Mouse (Mus musculus) limb, embryonic 10.5 days (tissue): ENCODE results near the gene Kbtbd12. TPM values are rescaled to one million over a fixed set of nuclear protein-coding genes. Genes with fewer than 3 reads are reported as not detected.

ENCODE experiments used
- DNase-seq: peaks from one replicate; pipeline ENCODE4 v3.0.0-alpha.2; 2017; ENCODE audit warnings: low spot score
- H3K27ac ChIP-seq: fragments of 300-500 bp; sonication (generic); 2 replicates; pipeline ENCODE4 v1.5.1; 2016; ENCODE audit warnings: mild to moderate bottlenecking
- H3K27me3 ChIP-seq: fragments of 300-500 bp; sonication (generic); 2 replicates; pipeline ENCODE4 v1.6.1; 2016; ENCODE audit warnings: low read depth, mild to moderate bottlenecking; ENCODE audit not compliant: poor library complexity, severe bottlenecking
- H3K36me3 ChIP-seq: fragments of 300-500 bp; sonication (generic); 2 replicates; pipeline ENCODE4 v1.6.1; 2016; ENCODE audit warnings: mild to moderate bottlenecking, moderate library complexity
- H3K4me1 ChIP-seq: fragments of 300-500 bp; sonication (generic); 2 replicates; pipeline ENCODE4 v1.6.1; 2016
- H3K4me3 ChIP-seq: fragments of 300-500 bp; sonication (generic); 2 replicates; pipeline ENCODE4 v1.5.1; 2016; ENCODE audit warnings: mild to moderate bottlenecking, moderate library complexity
- H3K9me3 ChIP-seq: fragments of 300-500 bp; sonication (generic); replicated peaks from 2 replicates; pipeline ENCODE4 v1.6.1; 2016; ENCODE audit warnings: mild to moderate bottlenecking
- WGBS: fragments of 180-500 bp; shearing (Covaris S2); methylation state at CpG from one replicate; pipeline ENCODE4 v1.1.7; 2016; 5-methylcytosine and 5-hydroxymethylcytosine counted together
- polyA plus RNA-seq: library from polyadenylated mRNA; unstranded; fragments of >200 nt; fragmentation: Nextera tagmentation; extraction: Ambion mirVana; gene quantifications from 2 replicates; pipeline ENCODE4 v1.2.1, GENCODE M21; 2016

The Kbtbd12 gene
- polyA plus RNA-seq, 1 experiment from 2014 or later, result 0.21 TPM

- no peaks in the 10 kb centered on the region for H3K36me3 ChIP-seq
- H3K4me1 ChIP-seq, result 0 out of 2 replicates have a peak, but pooled peaks cover 3% of the 10 kb centered on the region
- H3K4me3 ChIP-seq, result no peak overlapping the region
- no peaks in the 10 kb centered on the region for H3K27me3 ChIP-seq
- no peak overlapping the region for H3K27ac ChIP-seq
- H3K9me3 ChIP-seq, result no peaks in the 10 kb centered on the region
- 92% methylated on average over 2 of the region's 2 CpGs for WGBS
- DNase-seq, result no peak
These were observed 22.4 kb downstream of the Kbtbd12 start for GRCm38 (mm10) chr6:88615352-88615751.

DNA sequence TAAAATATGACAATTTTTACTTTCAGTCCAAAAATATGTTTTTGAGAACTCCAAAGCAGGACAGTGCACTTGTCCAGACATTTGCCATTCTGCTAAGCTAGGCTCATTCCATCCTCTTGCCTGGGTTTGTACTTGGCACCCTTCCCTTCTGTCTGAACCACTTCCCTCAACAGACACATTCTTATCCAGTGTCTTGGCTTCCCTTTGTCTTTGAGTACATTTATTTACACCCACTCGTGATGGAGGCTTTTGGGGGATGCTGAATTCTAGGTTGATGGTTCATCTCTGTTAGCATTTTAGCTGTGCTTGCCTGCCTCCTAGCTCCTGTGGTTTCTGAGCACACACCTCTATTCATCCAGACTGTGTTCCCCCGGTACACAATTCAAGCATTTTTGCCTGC, 31.3 kb downstream of the Kbtbd12 start:
- Histone ChIP-seq H3K27me3 (no peaks in the 10 kb centered on the region), H3K27ac (no peak overlapping the region), H3K9me3 (no peaks in the 10 kb centered on the region), H3K4me1 (0 out of 2 replicates have a peak, but pooled peaks cover 3% of the 10 kb centered on the region), H3K36me3 (no peaks in the 10 kb centered on the region), H3K4me3 (no peak overlapping the region)
- no peak for DNase-seq
- WGBS, result 81% methylated on average over 2 of the region's 2 CpGs

- no peak for DNase-seq
- H3K4me3 ChIP-seq, result no peak overlapping the region
- no peak overlapping the region for H3K27ac ChIP-seq
- H3K4me1 ChIP-seq, result no peaks in the 10 kb centered on the region
- no peaks in the 10 kb centered on the region for H3K36me3 ChIP-seq
- no peaks in the 10 kb centered on the region for H3K9me3 ChIP-seq
- 93% methylated on average over 2 of the region's 2 CpGs for WGBS
- H3K27me3 ChIP-seq, result no peaks in the 10 kb centered on the region
These were observed 32.0 kb downstream of the Kbtbd12 start for GRCm38 (mm10) chr6:88605715-88606114.

GRCm38 (mm10) chr6:88605235-88605634, 32.5 kb downstream of the Kbtbd12 start:
- no peaks in the 10 kb centered on the region for H3K27me3 ChIP-seq
- no peaks in the 10 kb centered on the region for H3K4me1 ChIP-seq
- H3K36me3 ChIP-seq, result no peaks in the 10 kb centered on the region
- H3K4me3 ChIP-seq, result no peak overlapping the region
- no peak for DNase-seq
- H3K27ac ChIP-seq, result no peak overlapping the region
- WGBS, result 81% methylated on average over 2 of the region's 2 CpGs
- no peaks in the 10 kb centered on the region for H3K9me3 ChIP-seq

- Histone ChIP-seq H3K27ac (no peak overlapping the region), H3K36me3 (no peaks in the 10 kb centered on the region), H3K9me3 (no peaks in the 10 kb centered on the region), H3K4me1 (no peaks in the 10 kb centered on the region), H3K4me3 (no peak overlapping the region), H3K27me3 (no peaks in the 10 kb centered on the region)
- 64% methylated on average over 2 of the region's 2 CpGs for WGBS
- no peak for DNase-seq
These were observed 41.6 kb downstream of the Kbtbd12 start for GRCm38 (mm10) chr6:88596108-88596507.

GRCm38 (mm10) chr6:88592367-88592766, 45.4 kb downstream of the Kbtbd12 start:
- no peaks in the 10 kb centered on the region for H3K27me3 ChIP-seq
- DNase-seq, result no peak
- 87% methylated on average over 6 of the region's 6 CpGs for WGBS
- no peaks in the 10 kb centered on the region for H3K9me3 ChIP-seq
- no peak overlapping the region for H3K27ac ChIP-seq
- H3K4me3 ChIP-seq, result no peak overlapping the region
- no peaks in the 10 kb centered on the region for H3K4me1 ChIP-seq
- no peaks in the 10 kb centered on the region for H3K36me3 ChIP-seq

- no peak overlapping the region for H3K27ac ChIP-seq
- no peaks in the 10 kb centered on the region for H3K27me3 ChIP-seq
- H3K36me3 ChIP-seq, result no peaks in the 10 kb centered on the region
- H3K4me3 ChIP-seq, result no peak overlapping the region
- no peak for DNase-seq
- 92% methylated on average over 4 of the region's 4 CpGs for WGBS
- H3K4me1 ChIP-seq, result no peaks in the 10 kb centered on the region
- H3K9me3 ChIP-seq, result no peaks in the 10 kb centered on the region
These were observed 47.5 kb downstream of the Kbtbd12 start for GRCm38 (mm10) chr6:88590231-88590630.

DNA sequence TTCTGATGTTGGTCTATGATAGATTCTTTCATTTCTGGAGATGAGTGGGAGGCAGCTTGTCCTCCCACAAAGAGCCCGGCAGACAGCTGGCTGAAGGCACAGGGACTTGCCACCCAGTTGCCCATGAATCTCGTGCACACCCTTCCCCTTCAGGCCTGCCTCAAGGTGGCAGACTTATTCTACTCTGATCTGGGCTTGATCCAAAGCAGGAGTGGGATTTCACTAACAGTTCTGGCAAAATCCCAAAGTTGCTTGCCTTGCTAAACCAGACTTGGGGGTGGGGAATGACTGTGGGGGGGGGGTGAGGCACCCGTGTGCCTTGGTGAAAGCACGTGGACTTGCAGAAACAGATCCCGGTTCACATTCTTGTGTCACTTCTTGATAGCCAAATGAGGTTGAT, 48.2 kb downstream of the Kbtbd12 start:
- Histone ChIP-seq H3K36me3 (no peaks in the 10 kb centered on the region), H3K27me3 (no peaks in the 10 kb centered on the region), H3K27ac (no peak overlapping the region), H3K4me1 (no peaks in the 10 kb centered on the region), H3K9me3 (no peaks in the 10 kb centered on the region), H3K4me3 (no peak overlapping the region)
- DNase-seq, result no peak
- 33% methylated on average over 5 of the region's 5 CpGs for WGBS

DNA sequence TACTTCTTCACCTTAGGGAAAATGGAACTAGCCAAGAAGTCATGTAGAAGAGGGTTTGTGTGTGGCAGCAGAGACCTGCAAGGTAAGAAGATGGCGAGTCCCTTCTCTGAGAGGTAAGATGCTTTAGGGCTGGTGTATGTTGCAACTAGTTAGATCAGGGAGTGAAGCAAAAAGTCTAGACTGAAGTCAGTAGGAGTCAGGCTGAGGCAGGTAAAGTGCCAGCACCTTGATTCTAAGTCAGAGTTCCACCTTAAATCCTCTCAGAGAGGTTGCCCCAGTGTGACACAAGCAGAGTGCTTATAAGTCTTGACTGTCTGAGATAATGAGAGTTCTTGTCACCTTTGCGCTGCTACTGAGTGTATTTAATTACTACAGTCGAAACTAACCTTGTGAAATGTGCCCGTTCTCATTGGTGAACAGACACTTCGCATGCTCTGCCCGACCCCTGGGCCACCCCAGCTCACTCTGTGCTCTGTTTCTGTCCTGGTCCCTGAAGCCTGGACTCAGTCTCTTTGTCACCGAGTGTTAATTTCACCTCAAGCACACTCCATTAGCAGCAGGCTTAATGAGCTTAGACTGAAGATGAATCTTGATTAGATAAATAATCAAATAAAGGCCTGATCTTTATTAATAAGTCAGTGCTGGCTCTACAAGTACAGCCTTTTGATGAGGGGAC, 49.0 kb downstream of the Kbtbd12 start:
- no peaks in the 10 kb centered on the region for H3K4me1 ChIP-seq
- WGBS, result 72% methylated on average over 7 of the region's 7 CpGs

DNA sequence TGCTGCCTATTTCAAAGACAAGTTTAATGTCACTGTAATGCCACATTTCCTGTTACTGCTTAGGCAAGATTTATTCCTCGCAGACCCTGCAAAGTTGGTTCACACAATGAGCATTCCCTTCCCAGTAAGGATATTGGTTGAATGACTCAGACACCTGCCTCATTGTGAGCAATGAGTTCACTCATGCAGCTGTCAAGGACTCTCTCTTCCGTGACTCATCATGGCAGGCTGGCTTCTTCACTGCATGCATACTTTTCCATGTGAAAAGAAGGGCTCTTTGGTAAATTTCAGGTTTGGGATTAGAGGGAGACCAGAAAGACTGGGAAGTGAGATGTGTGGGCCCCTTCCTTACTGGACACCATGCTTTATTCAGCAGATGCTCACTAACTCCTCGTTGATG, 50.7 kb downstream of the Kbtbd12 start:
- Histone ChIP-seq H3K9me3 (no peaks in the 10 kb centered on the region), H3K36me3 (no peaks in the 10 kb centered on the region), H3K4me1 (no peaks in the 10 kb centered on the region), H3K27me3 (no peaks in the 10 kb centered on the region), H3K27ac (no peak overlapping the region), H3K4me3 (no peak overlapping the region)
- WGBS, result 84% methylated on average over 3 of the region's 3 CpGs
- no peak for DNase-seq

More for the DNA sequence above, 49.0 kb downstream of the Kbtbd12 start:
- Histone ChIP-seq H3K4me3 (no peak overlapping the region), H3K9me3 (no peaks in the 10 kb centered on the region), H3K27me3 (no peaks in the 10 kb centered on the region), H3K36me3 (no peaks in the 10 kb centered on the region), H3K27ac (no peak overlapping the region)
- no peak for DNase-seq

- no peak for DNase-seq
- H3K9me3 ChIP-seq, result no peaks in the 10 kb centered on the region
- H3K27ac ChIP-seq, result no peak overlapping the region
- no peaks in the 10 kb centered on the region for H3K27me3 ChIP-seq
- H3K4me1 ChIP-seq, result no peaks in the 10 kb centered on the region
- 90% methylated on average over 4 of the region's 4 CpGs for WGBS
- H3K4me3 ChIP-seq, result no peak overlapping the region
- H3K36me3 ChIP-seq, result no peaks in the 10 kb centered on the region
These were observed 53.8 kb downstream of the Kbtbd12 start for GRCm38 (mm10) chr6:88583950-88584349.

DNA sequence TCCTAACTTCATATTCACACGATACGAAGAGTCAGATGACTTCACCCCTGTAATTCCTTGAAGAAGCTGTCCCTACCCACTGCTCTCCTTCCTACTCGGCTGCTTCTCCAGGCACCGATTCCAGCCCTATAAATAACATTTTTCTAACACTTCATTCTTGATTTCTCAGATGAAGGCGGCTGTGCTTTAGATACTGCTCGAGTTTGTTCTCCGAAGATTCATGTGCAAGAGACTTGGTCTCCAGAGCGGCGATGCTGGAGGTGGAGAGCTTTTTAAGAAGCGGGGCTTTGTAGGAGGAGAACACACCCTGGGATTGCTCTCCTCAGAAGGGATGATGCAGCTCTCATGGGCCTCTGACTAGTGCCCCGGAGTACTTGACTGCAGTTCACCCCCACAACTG, 61.3 kb downstream of the Kbtbd12 start:
- 92% methylated on average over 11 of the region's 11 CpGs for WGBS
- no peak for DNase-seq

DNA sequence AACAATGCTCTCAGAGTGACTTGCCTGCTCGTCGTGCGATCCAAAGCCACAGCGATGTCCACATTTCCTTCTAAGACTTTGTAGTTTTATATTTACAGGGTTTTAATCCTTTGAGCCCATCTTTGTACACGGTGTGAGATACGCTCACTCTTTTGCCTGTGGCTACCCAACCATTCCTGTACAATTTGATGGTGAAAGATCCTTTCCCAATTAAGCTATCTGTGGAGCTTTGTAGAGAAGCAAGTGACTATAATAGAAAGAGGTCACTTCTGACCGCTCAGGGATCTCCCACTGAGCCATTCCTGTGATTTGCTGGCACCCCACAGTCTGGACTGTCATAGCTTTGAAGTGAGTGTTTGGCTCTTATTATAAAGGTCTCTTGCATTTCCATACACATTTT, 71.1 kb downstream of the Kbtbd12 start:
- H3K27ac ChIP-seq, result no peak overlapping the region
- H3K36me3 ChIP-seq, result no peaks in the 10 kb centered on the region
- 14% methylated on average over 7 of the region's 7 CpGs for WGBS
- no peaks in the 10 kb centered on the region; the same call in 1 of the 2 replicates for H3K4me1 ChIP-seq
- no peaks in the 10 kb centered on the region for H3K9me3 ChIP-seq
- no peak for DNase-seq
- peak overlapping the region; percentile 20; the same call in 1 of the 2 replicates for H3K4me3 ChIP-seq
- H3K27me3 ChIP-seq, result peaks cover 35% of the 10 kb centered on the region

More for the DNA sequence above, 61.3 kb downstream of the Kbtbd12 start:
- no peak overlapping the region for H3K27ac ChIP-seq
- no peaks in the 10 kb centered on the region for H3K9me3 ChIP-seq
- H3K4me3 ChIP-seq, result no peak overlapping the region
- no peaks in the 10 kb centered on the region for H3K27me3 ChIP-seq
- no peaks in the 10 kb centered on the region for H3K36me3 ChIP-seq
- H3K4me1 ChIP-seq, result no peaks in the 10 kb centered on the region

GRCm38 (mm10) chr6:88565033-88565432, 72.7 kb downstream of the Kbtbd12 start:
- no peak for DNase-seq
- H3K27me3 ChIP-seq, result peaks cover 35% of the 10 kb centered on the region
- no peaks in the 10 kb centered on the region for H3K9me3 ChIP-seq
- no peak overlapping the region for H3K27ac ChIP-seq
- H3K4me1 ChIP-seq, result no peaks in the 10 kb centered on the region; the same call in 1 of the 2 replicates
- no peak overlapping the region for H3K4me3 ChIP-seq
- H3K36me3 ChIP-seq, result no peaks in the 10 kb centered on the region
- WGBS, result 33% methylated on average over 6 of the region's 6 CpGs
